Mouse (Mus musculus): ENCODE measurements around the gene Hps4.
"Not testable (repeated sequence)": the region's sequence is repeated elsewhere in the genome, so short reads cannot be mapped to it uniquely, and the experiment has no call there.

DNA sequence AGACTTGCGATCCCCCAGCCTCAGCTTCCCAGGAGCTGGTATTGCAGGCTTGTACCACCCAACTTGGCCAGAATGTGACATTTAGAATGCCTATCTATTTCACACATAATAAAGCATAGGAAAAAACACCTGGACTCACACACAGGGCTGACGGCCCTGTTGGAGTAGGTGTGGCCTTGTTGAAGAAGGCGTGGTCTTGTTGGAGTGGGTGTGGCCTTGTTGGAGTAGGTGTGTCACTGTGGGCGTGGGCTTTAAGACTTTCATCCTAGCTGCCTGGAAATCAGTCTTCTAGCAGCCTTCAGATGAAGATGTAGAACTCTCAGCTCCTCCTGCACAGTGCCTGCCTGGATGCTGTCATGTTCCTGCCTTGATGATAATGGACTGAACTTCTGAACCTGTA is 69.9 kb downstream of the Hps4 start:
- not testable (repeated sequence) for TF ChIP-seq POLR2A (IDR thresholded peaks at IDR 0.05; ENCODE audit: low read depth, low read length); CTCF (conservative IDR thresholded peaks at IDR 0.05; ENCODE audit: insufficient read depth, insufficient read length, low read depth, low read length)

Data from kidney, adult 2 months (tissue).